ENCODE assay signal across 8 mouse cellular contexts in the genomic region with DNA sequence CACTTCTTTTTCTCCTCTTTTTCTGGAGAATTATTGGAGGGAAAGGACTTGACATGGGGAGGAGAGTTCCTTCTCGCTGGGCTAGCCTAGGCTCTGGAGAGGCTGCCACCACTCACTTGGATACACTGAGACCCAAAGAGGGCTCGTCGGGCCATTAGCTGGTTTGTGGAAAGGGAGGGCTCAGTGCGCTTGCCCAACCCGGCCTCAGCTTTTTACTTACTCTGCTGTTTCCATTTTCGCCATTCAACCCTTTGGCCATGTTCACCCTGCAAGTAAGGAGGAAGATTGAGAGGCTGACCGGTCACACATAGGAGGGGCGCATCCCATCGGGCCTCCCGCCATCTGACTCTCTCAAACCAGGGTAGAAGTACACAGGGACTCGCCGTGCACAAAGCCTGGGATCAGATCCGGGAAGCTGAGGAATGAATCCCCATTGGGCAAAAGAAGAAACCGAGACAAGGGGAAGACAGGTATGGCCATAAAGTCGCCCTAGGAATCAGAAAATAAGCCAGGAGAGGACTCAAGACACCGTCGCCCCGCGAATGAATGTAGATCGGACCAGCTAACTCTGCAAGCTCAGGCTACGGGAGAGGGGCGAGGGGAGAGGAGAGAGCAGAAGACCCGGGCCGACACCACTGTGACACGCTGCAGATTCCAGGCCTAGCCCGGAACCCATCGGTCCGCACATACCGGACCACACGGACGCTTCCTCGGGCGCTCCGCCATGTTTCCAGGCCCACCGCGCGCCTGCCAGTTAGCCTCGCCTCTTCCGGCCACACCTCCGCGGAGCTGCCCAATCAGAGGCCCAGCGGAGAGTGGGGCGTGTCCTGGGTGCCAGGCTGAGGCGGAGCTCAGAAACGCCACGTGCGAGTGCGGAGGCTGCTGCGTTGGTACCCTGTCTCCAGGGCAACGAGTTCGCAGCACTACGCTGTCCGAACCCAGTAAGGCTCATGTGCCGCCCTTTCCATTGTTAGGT. TPM values are rescaled to one million over a fixed set of nuclear protein-coding genes. Genes with fewer than 3 reads are reported as not detected.
DNase-seq lines count a peak whose midpoint lies in the region; ATAC-seq lines count a peak whose summit lies in the region.

A gene (minus strand): TSS at position 760 of the 976 bp plus-strand sequence.

- peaks cover 18% of the 10 kb centered on the region for H3K4me1 ChIP-seq in heart, embryonic 10.5 days
- peaks cover 11% of the 10 kb centered on the region for H3K4me1 ChIP-seq in kidney, embryonic 15.5 days

- H3K9me3 ChIP-seq in heart, embryonic 10.5 days, result no peaks in the 10 kb centered on the region
- H3K9me3 ChIP-seq in kidney, embryonic 15.5 days (replicated peaks), result 0 out of 2 replicates have a peak, but pooled peaks cover 3% of the 10 kb centered on the region

- H3K36me3 ChIP-seq in heart, embryonic 10.5 days, result peaks cover 43% of the 10 kb centered on the region
- H3K36me3 ChIP-seq in kidney, embryonic 15.5 days, result peaks cover 40% of the 10 kb centered on the region

- peak within 1 kb of the TSS; percentile 76 for H3K4me3 ChIP-seq in heart, embryonic 10.5 days
- peak within 1 kb of the TSS; percentile 83 for H3K4me3 ChIP-seq in kidney, embryonic 15.5 days (replicated peaks)

- WGBS in heart, embryonic 10.5 days, result 2% methylated on average over 54 of the region's 54 CpGs
- WGBS in kidney, embryonic 15.5 days, result 2% methylated on average over 54 of the region's 54 CpGs

- peak within 1 kb of the TSS; percentile 77 for H3K4me2 ChIP-seq in kidney, embryonic 15.5 days

- ATAC-seq in erythroblast, adult 5-6 weeks (replicated peaks; ENCODE audit: low FRiP score, poor library complexity, severe bottlenecking), result peak; percentile 98
- ATAC-seq in kidney, embryonic 15.5 days (replicated peaks; ENCODE audit: low FRiP score), result peak; percentile 98
- peak; percentile 99 for ATAC-seq in monocyte, adult 5-6 weeks (replicated peaks; ENCODE audit: insufficient number of reproducible peaks, low FRiP score, low TSS enrichment, poor library complexity, severe bottlenecking)

- H3K27me3 ChIP-seq in heart, embryonic 10.5 days (ENCODE audit: insufficient read depth, poor library complexity, severe bottlenecking), result 0 out of 2 replicates have a peak, but pooled peaks cover 2% of the 10 kb centered on the region
- H3K27me3 ChIP-seq in kidney, embryonic 15.5 days, result no peaks in the 10 kb centered on the region

- H3K27ac ChIP-seq in heart, embryonic 10.5 days, result peak within 1 kb of the TSS; percentile 87
- peak within 1 kb of the TSS; percentile 50; the same call in 1 of the 2 replicates for H3K27ac ChIP-seq in kidney, embryonic 15.5 days

- H3K9ac ChIP-seq in kidney, embryonic 15.5 days, result peak within 1 kb of the TSS; percentile 74

- DNase-seq in B cell, adult 2 months, result peak; percentile 97 to 98
- DNase-seq in brain, adult 2 months (ENCODE audit: low read depth, low spot score), result peak; percentile 99
- peak; percentile 98 for DNase-seq in heart, embryonic 10.5 days (ENCODE audit: low spot score)
- DNase-seq in liver, result peak; percentile 95
- peak; percentile 94 to 96 for DNase-seq in spleen, postnatal 4 days (ENCODE audit: low spot score in 2 of 2)

RNA-seq across cellular contexts. Expression of the gene that starts here (rescaled TPM):
- 0.58 and 6.7 TPM in 2 replicates for total RNA-seq in erythroblast, adult 5-6 weeks (2015; ENCODE audit: low replicate concordance)
- 5.2 and 8.7 TPM in 2 replicates for total RNA-seq in erythroblast, adult 5-6 weeks (2017; ENCODE audit: low replicate concordance)
- polyA plus RNA-seq in heart, embryonic 10.5 days (2016; fragmentation: Nextera tagmentation; extraction: Ambion mirVana), result 52.1 and 72.0 TPM in 2 replicates
- 76.3 and 83.0 TPM in 2 replicates for polyA plus RNA-seq in kidney, embryonic 15.5 days (2015; fragmentation: Nextera tagmentation; extraction: Ambion mirVana)
- total RNA-seq in monocyte, adult 5-6 weeks (2017), result 5.2 to 12.6 TPM (median 8.4 TPM) in 3 replicates

Comparison
In these comparisons a context has a peak if more than half of its experiments do, and no peak if none do; other contexts are left out.
1. Peak in every context shown above with its lines: DNase-seq, ATAC-seq, H3K4me3 ChIP-seq and H3K27ac ChIP-seq.